Mouse (Mus musculus) thymus, adult 18-20 months (tissue): Measurements from ENCODE around the gene Acot4.
"Not testable (repeated sequence)": the region's sequence is repeated elsewhere in the genome, so short reads cannot be mapped to it uniquely, and the experiment has no call there.

ENCODE experiments used
- DNase-seq, 2 experiments: peaks; one replicate each; pipeline ENCODE4 v3.0.0; 2022; ENCODE audit warnings: mixed read lengths in 2 of 2

Acot4 gene

DNA sequence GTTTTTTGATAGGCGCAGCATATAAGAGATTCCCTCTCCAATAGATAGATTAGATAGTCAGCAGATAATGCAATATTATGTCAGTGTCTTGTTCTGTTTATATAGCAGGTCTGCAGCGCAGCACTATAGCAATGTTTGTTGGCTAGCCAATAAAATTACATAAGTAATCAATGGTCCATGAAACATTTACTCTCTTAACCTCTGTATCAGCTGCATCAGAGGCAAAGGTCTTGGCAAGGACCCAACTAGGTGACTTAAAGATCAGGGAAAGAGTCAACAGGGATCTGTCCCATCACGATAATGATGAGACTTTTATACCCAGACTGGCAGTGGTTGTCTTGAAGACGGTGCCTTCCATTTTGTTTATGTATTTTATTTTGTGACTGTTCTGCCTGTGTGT lies 5.3 kb upstream of the Acot4 start:
- DNase-seq, result no peak

- not testable (repeated sequence) for DNase-seq
These were observed 4.9 kb upstream of the Acot4 start for GRCm38 (mm10) chr12:84033302-84033701.

- no peak for DNase-seq
These were observed 4.1 kb upstream of the Acot4 start for GRCm38 (mm10) chr12:84034108-84034507.

DNA sequence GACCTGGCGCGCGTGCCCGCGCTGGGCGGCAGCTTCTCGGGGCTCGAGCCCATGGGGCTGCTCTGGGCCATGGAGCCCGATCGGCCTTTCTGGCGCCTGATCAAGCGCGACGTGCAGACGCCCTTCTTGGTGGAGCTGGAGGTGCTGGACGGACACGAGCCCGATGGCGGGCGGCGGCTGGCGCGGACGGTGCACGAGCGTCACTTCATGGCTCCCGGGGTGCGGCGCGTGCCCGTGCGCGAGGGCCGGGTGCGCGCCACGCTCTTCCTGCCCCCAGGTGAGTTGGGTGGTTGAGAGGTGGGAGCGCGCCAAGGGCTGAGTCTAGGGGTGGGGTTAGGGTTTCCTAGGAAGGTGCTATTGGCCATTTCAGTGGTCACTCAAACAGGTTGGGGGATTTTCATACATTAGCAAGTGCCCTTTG lies 522 bp downstream of the Acot4 start, which contains the start of gene Gm49366:
Gm49366 (plus strand) TSS at position 245 of the 421 bp plus-strand sequence.
- not testable (repeated sequence) for DNase-seq

DNA sequence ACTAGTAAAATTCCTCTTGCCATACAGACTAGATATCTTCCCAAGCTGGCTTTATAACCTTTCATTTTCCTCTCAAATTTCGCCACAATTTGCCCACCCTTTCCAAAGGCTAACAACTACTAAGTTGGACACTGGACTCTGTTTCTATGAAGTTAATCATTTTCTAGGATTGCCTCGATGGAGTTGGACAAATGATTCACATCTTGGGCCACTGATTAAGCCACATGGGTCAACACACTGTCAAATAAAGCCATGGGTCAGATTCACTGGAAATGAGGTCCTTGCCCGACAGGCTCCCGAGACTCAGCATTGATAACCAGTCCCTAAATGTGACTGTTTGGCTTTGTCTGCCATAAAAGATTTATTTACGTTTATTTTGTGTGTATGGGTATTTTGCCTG lies 4.1 kb downstream of the Acot4 start:
- DNase-seq, result no peak

GRCm38 (mm10) chr12:84044045-84044444 lies 5.9 kb downstream of the Acot4 start:
- no peak for DNase-seq

DNA sequence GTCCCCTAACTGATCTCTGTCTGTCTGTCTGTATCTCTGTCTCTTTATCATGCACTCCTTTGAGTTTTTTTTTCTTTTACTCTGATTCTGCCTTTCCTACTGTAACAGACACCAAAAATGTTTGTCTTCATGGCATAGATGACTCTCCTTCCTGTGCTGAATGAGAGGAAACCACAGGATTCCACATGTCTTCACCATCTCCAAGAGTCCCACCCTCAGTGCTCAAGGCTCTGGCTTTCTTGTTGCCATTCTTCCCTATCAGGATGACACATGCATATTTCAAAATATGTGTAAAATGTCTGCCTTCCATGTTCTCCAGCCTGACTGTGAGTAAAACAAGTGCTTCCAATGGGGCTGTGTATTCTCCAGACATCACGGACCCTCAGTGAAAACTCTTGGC lies 8.7 kb downstream of the Acot4 start:
- DNase-seq, result no peak

- DNase-seq, result not testable (repeated sequence)
These were observed 12.6 kb downstream of the Acot4 start for GRCm38 (mm10) chr12:84050744-84051143.

DNA sequence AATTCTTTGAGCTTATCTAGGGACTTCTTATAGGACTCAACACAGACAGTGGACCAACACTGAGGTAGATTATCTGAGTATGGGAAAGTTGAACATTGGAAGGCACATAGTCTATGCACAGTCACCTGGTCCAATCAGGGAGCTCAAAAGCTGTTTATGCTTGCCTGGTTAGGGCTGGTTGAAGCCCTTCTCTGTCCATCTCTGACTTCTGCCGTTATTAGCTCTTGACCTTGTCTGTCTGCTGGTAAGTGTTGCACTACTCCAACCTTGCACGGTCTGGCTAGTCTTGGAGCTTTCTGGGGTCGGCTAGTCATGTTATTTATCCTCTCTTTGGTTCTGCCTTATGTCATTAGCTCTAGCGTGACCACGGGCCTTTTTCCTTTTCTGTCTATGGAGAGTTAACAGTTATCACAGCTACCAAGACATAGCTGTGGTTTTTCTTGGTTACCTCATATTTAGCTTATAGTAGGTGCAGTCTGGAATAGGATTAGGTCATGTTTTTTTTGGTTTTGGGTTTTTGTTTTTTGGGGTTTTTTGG lies 13.8 kb downstream of the Acot4 start, which contains the start of gene Acot3:
Acot3 (plus strand) TSS at position 208 of the 538 bp plus-strand sequence.
- no peak for DNase-seq

DNA sequence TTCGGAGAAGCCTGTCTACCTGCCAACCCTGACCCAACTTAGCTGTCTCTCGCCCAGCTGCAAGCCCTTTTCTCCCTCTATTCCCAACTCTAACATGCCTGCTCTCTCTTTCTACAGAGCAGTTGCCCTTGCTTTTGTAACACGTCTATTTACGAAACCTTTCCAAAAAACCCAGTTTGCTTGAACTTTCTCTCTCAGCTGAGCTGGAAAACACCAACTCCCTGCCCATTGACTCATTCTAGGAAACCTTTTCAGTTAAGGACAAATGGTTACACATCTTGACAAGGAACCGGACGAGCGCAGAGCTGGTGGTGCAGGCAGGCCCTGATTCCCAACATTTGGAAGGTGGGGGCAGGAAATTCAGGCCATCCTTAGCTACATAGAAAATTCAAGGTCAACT lies 14.4 kb downstream of the Acot4 start:
- no peak for DNase-seq

- no peak for DNase-seq
These were observed 15.0 kb downstream of the Acot4 start for GRCm38 (mm10) chr12:84053173-84053572.

- no peak for DNase-seq
These were observed 15.7 kb downstream of the Acot4 start for GRCm38 (mm10) chr12:84053679-84054391.

- DNase-seq, result no peak
These were observed 22.8 kb downstream of the Acot4 start for GRCm38 (mm10) chr12:84060946-84061345.

GRCm38 (mm10) chr12:84062336-84062735 lies 24.2 kb downstream of the Acot4 start:
- no peak for DNase-seq

- no peak for DNase-seq
These were observed 25.0 kb downstream of the Acot4 start for GRCm38 (mm10) chr12:84063228-84063627.

DNA sequence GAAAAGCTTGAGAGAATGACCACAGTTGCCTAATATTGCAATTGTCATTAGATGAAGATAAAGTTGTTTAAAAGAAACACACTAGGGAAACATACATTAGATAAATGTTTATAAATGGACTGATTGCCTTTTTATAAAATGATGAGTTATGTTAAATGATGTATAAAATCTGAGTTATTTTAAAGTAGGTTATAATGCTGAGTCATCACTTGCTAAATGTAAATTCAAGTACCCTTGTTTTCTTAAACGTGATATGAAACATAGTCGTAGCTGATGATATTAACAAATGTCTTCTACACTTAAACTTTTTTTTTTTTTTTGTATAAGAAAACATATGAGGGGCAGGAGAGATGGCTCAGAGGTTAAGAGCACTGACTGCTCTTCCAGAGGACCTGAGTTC lies 25.7 kb downstream of the Acot4 start:
- DNase-seq, result no peak

DNA sequence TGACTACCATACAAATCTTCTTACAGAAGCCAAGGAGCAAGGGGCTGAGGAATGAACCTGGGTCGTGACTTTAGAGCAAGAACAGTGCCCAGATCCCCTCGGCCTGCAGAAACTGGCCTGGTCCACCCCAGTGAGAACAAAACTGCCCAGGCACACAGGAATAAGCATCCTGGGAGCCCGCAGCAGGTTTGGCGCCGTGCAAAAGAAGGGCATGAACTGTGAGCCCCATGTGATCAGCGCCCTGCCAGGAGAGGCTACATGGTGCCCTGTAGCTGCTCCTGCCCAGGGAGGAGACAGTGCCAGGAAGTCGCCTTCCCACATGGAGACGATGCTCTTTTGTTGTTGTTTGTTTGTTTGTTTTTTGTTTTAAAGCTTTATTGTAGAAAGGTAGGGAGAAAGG lies 26.4 kb downstream of the Acot4 start:
- no peak for DNase-seq

DNA sequence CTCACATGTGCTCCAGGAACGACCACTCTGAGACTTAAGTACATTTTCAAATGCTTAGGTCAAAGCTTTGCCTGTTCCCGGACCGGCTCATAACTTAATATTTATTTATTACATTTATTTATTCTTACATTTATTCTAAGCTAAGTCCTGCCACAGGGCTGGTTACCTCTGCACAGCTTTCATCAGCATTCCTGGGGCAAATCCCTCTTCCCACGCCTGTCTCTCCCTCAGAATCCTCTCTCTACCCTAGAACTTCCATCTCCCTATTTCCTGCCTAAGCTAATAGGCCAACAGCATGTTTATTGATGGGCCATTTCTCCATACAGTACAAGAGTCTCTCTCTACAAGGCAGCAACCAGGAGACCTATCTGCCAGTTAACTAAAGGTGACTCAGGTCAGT lies 29.6 kb downstream of the Acot4 start:
- DNase-seq, result no peak

DNA sequence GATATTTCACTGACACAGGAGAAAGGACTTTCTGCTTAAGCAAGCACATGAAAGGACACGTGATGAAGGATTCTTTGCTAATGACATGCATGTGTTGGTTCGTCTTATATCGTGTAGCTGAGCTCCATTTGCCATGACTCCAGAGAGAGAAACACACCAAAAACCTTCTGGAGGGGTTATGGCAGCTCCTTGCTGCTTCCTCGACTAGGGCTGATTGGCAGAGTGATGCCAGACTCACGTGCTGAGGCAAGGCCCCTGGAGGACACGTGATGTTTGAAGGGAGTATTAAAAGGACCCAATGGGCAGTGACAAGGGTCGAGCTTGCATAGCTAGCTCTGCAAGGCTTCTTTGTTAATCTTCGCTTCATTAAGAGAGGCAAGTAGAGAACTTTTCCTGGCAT lies 30.1 kb downstream of the Acot4 start:
- no peak for DNase-seq

GRCm38 (mm10) chr12:84068986-84069385 lies 30.8 kb downstream of the Acot4 start, which contains the start of gene Acot5:
Gene Acot5, plus strand, starts transcription at chr12:84069325.
- DNase-seq, result no peak

DNA sequence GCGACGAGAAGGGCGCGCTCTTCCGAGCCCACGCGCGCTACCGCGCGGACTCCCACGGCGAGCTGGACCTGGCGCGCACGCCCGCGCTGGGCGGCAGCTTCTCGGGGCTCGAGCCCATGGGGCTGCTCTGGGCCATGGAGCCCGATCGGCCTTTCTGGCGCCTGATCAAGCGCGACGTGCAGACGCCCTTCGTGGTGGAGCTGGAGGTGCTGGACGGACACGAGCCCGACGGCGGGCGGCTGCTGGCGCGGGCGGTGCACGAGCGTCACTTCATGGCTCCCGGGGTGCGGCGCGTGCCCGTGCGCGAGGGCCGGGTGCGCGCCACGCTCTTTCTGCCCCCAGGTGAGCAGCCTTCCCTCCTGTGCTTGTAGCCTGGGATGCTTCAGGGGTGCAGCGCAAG lies 31.4 kb downstream of the Acot4 start:
- peak; percentile 7 to 11 for DNase-seq

DNA sequence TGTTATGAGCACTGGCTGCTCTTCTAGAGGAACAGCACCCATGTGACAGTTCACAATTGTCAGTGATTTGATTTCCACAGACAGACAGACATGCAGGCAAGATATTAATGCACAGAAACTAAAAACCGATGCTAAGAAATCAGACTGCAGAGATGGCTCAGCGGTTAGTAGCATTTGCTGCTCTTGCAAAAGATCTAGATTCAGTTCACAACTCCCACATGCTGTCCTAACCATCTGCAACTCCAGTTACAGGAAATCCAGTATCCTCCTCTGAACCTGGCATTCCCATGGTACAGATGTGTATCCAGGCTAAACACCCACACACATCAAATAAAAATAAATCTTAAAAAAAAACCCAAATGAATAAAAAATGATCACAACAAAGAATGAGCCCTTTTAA lies 33.5 kb downstream of the Acot4 start:
- DNase-seq, result no peak

GRCm38 (mm10) chr12:84077371-84077990 lies 39.3 kb downstream of the Acot4 start:
- no peak for DNase-seq

DNA sequence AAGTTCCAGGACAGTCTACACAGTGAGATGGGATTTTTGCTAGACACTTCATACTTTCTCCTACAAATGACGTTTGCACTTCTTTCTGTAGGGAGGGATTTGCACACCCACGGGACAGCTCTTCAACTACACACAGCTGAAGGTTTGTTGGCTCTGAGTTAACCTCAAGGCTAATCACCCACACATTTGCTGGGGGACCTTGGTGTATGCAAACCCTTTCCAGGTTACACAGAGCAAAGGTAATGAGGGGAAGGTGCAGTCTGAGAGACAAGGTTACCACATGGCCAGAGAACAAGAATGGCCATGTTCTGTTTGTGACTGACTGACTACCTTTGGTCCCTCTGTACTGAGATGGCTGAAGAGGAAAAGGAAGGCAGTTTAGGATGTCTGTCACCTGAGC lies 45.7 kb downstream of the Acot4 start:
- no peak for DNase-seq
